Mouse (Mus musculus) activated CD4-positive, CD25-positive, alpha-beta regulatory T cell, adult 9 weeks (primary cell): Measurements from ENCODE around the gene Rhou. TPM values are rescaled to one million over a fixed set of nuclear protein-coding genes. Genes with fewer than 3 reads are reported as not detected.

Experiments used
- polyA plus RNA-seq: library from polyadenylated mRNA; unstranded; fragments of 100-300 nt; shearing (Covaris generic); gene quantifications from one replicate; pipeline ENCODE4 v1.2.1, GENCODE M21; 2017

The Rhou gene
- not detected for polyA plus RNA-seq

DNA sequence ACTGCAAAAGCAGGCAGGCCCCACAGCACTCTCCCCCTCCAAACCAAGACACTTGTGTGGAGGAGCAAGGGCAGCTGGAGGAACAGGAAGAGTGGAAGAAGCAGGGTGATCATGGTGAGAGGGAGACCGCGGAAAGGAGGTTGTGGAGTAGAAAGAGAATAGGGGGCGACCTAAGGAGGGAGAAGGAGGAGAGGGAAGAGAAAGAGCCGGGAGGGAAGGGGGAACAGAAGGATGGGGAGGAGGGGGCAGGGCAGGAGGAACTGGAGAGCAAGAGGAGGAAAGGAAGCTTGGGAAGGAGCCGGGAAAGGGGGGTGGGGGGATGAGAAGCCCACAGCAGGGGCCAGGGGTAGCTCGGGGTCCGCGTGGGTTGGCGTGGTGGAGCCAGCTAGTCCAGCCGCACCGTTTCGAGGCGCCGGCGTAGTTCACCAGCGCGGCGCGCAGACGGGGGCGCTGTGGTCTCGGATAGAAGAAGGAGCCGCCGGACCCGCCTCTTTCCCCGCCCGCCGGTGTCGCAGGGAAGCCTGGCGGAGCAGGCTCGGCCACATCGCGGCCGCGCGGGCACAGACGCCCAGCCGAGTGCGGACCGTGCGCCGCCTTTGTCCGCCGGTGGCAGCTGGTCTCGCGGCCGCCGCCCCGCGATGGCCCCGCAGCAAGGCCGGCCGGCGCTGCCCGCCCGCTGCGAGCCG, at the start of gene Rhou:
Gene Rhou, plus strand, starts transcription at position 622 of the 686 bp plus-strand sequence.

Other genes starting within 250 kb of the Rhou start
- gene Mc1r, start 246.8 kb upstream of the Rhou start, polyA plus RNA-seq: 0.10 TPM
- gene Tubb3, start 242.5 kb upstream of the Rhou start, polyA plus RNA-seq: 0.57 TPM
- gene Def8, start 230.4 kb upstream of the Rhou start, polyA plus RNA-seq: 15.6 TPM
- 71.5 TPM for gene Afg3l1, start 176.0 kb upstream of the Rhou start, polyA plus RNA-seq
- 0.64 TPM for gene Dbndd1, start 138.5 kb upstream of the Rhou start, polyA plus RNA-seq
- gene Gas8, start 135.1 kb upstream of the Rhou start, polyA plus RNA-seq: 11.0 TPM
- gene Rab4a, start 152.1 kb downstream of the Rhou start, polyA plus RNA-seq: 11.8 TPM
- 3.0 TPM for gene Ccsap, start 206.3 kb downstream of the Rhou start, polyA plus RNA-seq
- gene Acta1, start 240.8 kb downstream of the Rhou start, polyA plus RNA-seq: 0.20 TPM